Mouse (Mus musculus) neural tube, embryonic 15.5 days (tissue): ENCODE results near the gene B4galnt1. TPM values are rescaled to one million over a fixed set of nuclear protein-coding genes. Genes with fewer than 3 reads are reported as not detected.

ENCODE experiments used
- ATAC-seq: fragments of 200-750 bp; cut with Nextera tagmentation; 2 replicates; pipeline ENCODE4 v1.8.0; 2017; ENCODE audit warnings: mild to moderate bottlenecking, moderate TSS enrichment, moderate library complexity; ENCODE audit not compliant: low FRiP score
- H3K27ac ChIP-seq: fragments of 300-500 bp; sonication (generic); replicated peaks from 2 replicates; pipeline ENCODE4 v1.5.1; 2015; ENCODE audit warnings: mild to moderate bottlenecking, inconsistent platforms
- H3K27me3 ChIP-seq: fragments of 300-500 bp; sonication (generic); replicated peaks from 2 replicates; pipeline ENCODE4 v1.6.1; 2015; ENCODE audit warnings: inconsistent platforms
- H3K36me3 ChIP-seq: fragments of 300-500 bp; sonication (generic); 2 replicates; pipeline ENCODE4 v1.6.1; 2015; ENCODE audit warnings: inconsistent platforms
- H3K4me1 ChIP-seq: fragments of 300-500 bp; sonication (generic); 2 replicates; pipeline ENCODE4 v1.6.1; 2015; ENCODE audit warnings: inconsistent platforms
- H3K4me2 ChIP-seq: fragments of 300-500 bp; sonication (generic); 2 replicates; pipeline ENCODE4 v1.6.1; 2015; ENCODE audit warnings: inconsistent platforms, mild to moderate bottlenecking, moderate library complexity
- H3K4me3 ChIP-seq: fragments of 300-500 bp; sonication (generic); replicated peaks from 2 replicates; pipeline ENCODE4 v1.5.1; 2015; ENCODE audit warnings: mild to moderate bottlenecking, inconsistent platforms
- H3K9ac ChIP-seq: fragments of 300-500 bp; sonication (generic); replicated peaks from 2 replicates; pipeline ENCODE4 v1.6.1; 2015; ENCODE audit warnings: mild to moderate bottlenecking, inconsistent platforms
- H3K9me3 ChIP-seq: fragments of 300-500 bp; sonication (generic); replicated peaks from 2 replicates; pipeline ENCODE4 v1.6.1; 2016; ENCODE audit warnings: inconsistent platforms
- WGBS: fragments of 180-500 bp; shearing (Covaris S2); methylation state at CpG from one replicate; pipeline ENCODE4 v1.1.7; 2015; ENCODE audit warnings: mixed read lengths; 5-methylcytosine and 5-hydroxymethylcytosine counted together
- polyA plus RNA-seq: library from polyadenylated mRNA; unstranded; fragments of >200 nt; fragmentation: Nextera tagmentation; extraction: Ambion mirVana; gene quantifications from 2 replicates; pipeline ENCODE4 v1.2.1, GENCODE M21; 2015

Gene B4galnt1
- polyA plus RNA-seq, 1 experiment from 2014 or later = 70.4 TPM

DNA sequence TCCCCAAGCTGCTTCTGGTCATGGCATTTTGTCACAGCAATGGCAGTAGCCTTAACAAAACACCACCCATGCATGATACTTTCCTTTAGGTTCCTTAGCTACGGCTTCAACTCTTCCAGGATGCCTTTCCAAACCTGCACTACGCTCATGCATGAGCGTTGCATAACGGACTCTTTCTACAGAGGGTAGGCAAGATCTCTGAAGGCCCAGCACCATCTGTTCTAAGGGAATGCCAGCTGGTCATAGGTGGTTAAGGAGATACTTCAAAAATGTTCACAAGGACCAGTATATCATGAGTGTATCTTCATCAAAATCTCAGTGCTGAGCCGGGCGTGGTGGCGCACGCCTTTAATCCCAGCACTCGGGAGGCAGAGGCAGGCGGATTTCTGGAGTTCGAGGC is 51.4 kb downstream of the B4galnt1 start:
- Histone ChIP-seq H3K4me2 (no peak overlapping the region), H3K4me3 (no peak overlapping the region), H3K9ac (no peak overlapping the region), H3K9me3 (no peaks in the 10 kb centered on the region), H3K36me3 (no peaks in the 10 kb centered on the region), H3K27me3 (no peaks in the 10 kb centered on the region), H3K27ac (no peak overlapping the region), H3K4me1 (peaks cover 4% of the 10 kb centered on the region; the same call in 1 of the 2 replicates)
- no peak for ATAC-seq
- WGBS = 96% methylated on average over 11 of the region's 11 CpGs

DNA sequence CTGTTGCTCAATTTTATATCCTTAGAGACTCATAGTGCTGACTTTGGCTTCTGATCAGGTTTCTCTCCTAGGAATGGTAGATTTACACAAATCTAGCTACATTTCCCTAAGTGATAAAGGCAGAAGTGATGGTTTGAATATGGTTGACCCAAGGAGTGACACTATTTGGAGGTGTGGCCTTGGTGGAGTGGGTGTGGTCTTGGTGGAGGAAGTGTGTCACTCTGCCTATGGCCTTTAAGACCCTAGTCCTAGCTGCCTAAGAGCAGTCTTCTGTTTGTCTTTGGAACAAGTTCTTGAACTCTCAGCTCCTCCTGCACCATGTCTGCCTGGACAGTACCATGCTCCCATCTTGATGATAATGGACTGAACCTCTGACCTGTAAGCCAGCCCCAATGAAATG is 52.2 kb downstream of the B4galnt1 start:
- H3K4me3 ChIP-seq = no peak overlapping the region
- H3K4me2 ChIP-seq = no peak overlapping the region
- no peaks in the 10 kb centered on the region for H3K36me3 ChIP-seq
- no peak overlapping the region for H3K27ac ChIP-seq
- ATAC-seq = no peak
- no peaks in the 10 kb centered on the region for H3K4me1 ChIP-seq
- no peak overlapping the region for H3K9ac ChIP-seq
- H3K9me3 ChIP-seq = no peaks in the 10 kb centered on the region
- H3K27me3 ChIP-seq = no peaks in the 10 kb centered on the region

DNA sequence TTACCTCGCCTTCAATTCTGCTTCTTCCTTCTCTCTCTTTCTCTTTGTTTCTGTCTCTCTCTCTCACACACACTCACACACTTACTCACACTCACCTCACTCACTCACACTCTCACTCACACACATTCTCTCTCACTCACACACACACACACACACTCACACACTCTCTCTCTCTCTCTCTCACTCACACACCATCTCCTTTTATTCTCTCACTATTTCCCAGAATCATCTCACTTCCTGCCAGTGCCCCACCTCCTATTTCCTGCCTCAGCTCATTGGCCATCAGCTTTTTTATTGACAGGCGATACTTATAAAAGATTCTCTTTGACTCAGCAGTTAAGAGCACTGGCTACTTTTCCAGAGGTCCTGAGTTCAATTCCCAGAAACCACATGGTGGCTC is 53.3 kb downstream of the B4galnt1 start:
- no peaks in the 10 kb centered on the region for H3K27me3 ChIP-seq
- H3K4me1 ChIP-seq = no peaks in the 10 kb centered on the region
- no peak overlapping the region for H3K4me2 ChIP-seq
- H3K27ac ChIP-seq = no peak overlapping the region
- no peak overlapping the region for H3K4me3 ChIP-seq
- 94% methylated on average over 2 of the region's 2 CpGs for WGBS
- no peaks in the 10 kb centered on the region for H3K36me3 ChIP-seq
- ATAC-seq = no peak
- H3K9me3 ChIP-seq = no peaks in the 10 kb centered on the region
- H3K9ac ChIP-seq = no peak overlapping the region

Other genes with a start within 250 kb of the B4galnt1 start
- 15.7 and 25.4 TPM in 2 replicates for gene Ctdsp2, start 186.5 kb upstream of the B4galnt1 start, polyA plus RNA-seq
- gene Avil, start 164.5 kb upstream of the B4galnt1 start, polyA plus RNA-seq = 19.2 and 22.4 TPM in 2 replicates
- gene Tsfm, start 134.4 kb upstream of the B4galnt1 start, polyA plus RNA-seq = 66.6 and 71.0 TPM in 2 replicates
- gene Mettl1, start 123.8 kb upstream of the B4galnt1 start, polyA plus RNA-seq = 24.3 and 29.6 TPM in 2 replicates
- 0.27 and 0.51 TPM in 2 replicates for gene Eef1akmt3, start 123.7 kb upstream of the B4galnt1 start, polyA plus RNA-seq
- 0.11 and 0.14 TPM in 2 replicates for gene Cyp27b1, start 117.0 kb upstream of the B4galnt1 start, polyA plus RNA-seq
- gene March9, start 105.0 kb upstream of the B4galnt1 start, polyA plus RNA-seq = 5.9 and 7.4 TPM in 2 replicates
- gene Cdk4, start 101.7 kb upstream of the B4galnt1 start, polyA plus RNA-seq = 551 and 796 TPM in 2 replicates
- gene Tspan31, start 95.0 kb upstream of the B4galnt1 start, polyA plus RNA-seq = 108 and 123 TPM in 2 replicates
- gene Agap2, start 89.9 kb upstream of the B4galnt1 start, polyA plus RNA-seq = 4.6 and 5.3 TPM in 2 replicates
- 127 and 130 TPM in 2 replicates for gene Os9, start 44.1 kb upstream of the B4galnt1 start, polyA plus RNA-seq
- 1.0 TPM in 2 replicates for gene Slc26a10, start 15.4 kb downstream of the B4galnt1 start, polyA plus RNA-seq
- gene Arhgef25, start 24.9 kb downstream of the B4galnt1 start, polyA plus RNA-seq = 32.7 and 34.9 TPM in 2 replicates
- gene Dtx3, start 30.5 kb downstream of the B4galnt1 start, polyA plus RNA-seq = 211 and 245 TPM in 2 replicates
- gene Pip4k2c, start 46.4 kb downstream of the B4galnt1 start, polyA plus RNA-seq = 19.8 and 23.0 TPM in 2 replicates
- 97.3 and 113 TPM in 2 replicates for gene Kif5a, start 98.1 kb downstream of the B4galnt1 start, polyA plus RNA-seq
- gene Dctn2, start 101.1 kb downstream of the B4galnt1 start, polyA plus RNA-seq = 304 and 335 TPM in 2 replicates
- 16.4 and 18.3 TPM in 2 replicates for gene Mbd6, start 123.8 kb downstream of the B4galnt1 start, polyA plus RNA-seq
- 108 and 115 TPM in 2 replicates for gene Mars, start 146.6 kb downstream of the B4galnt1 start, polyA plus RNA-seq
- gene Arhgap9, start 156.7 kb downstream of the B4galnt1 start, polyA plus RNA-seq = 0.88 and 13.1 TPM in 2 replicates
- 1.8 and 2.7 TPM in 2 replicates for gene Gli1, start 176.7 kb downstream of the B4galnt1 start, polyA plus RNA-seq
- 0.03 TPM in 1 of 2 replicates, not detected in the other for gene Inhbe, start 189.2 kb downstream of the B4galnt1 start, polyA plus RNA-seq
- not detected in 2 replicates for gene Inhbc, start 205.2 kb downstream of the B4galnt1 start, polyA plus RNA-seq
- 30.7 and 34.5 TPM in 2 replicates for gene R3hdm2, start 215.1 kb downstream of the B4galnt1 start, polyA plus RNA-seq